ENCODE assay signal across 8 mouse cellular contexts in the genomic region with DNA sequence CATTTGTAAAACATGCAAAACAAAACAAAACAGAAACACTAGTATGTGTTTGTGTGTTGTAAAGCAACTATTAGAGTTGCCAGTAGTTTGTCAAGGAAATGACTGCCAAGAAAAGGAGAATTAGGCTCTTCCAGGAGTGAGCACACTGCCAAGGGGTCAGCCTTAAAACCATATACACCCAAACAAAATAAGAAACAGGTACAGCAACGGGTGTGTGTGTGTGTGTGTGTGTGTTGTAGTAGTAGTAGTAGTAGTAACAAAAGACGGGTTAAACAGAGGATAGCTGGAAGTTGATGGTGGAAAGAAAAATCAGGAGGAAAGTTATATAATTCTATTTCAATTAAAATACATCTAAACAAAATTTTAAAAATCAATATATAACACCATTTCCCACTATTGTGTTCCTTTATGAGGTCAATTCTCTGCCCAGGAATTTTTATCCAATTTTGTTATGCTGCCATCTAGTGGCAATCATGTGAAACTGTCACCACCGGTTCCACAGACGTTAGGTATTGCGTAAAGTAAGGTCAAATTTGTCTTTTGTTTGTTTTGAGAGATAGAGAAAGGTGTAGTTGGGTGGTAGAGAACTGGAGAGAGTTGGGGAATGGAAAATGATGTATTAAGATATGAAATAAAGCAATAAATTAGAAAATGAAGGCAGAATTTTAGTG.
A peak's percentile ranks its signal among the peaks of the same experiment; 100 is the strongest.
DNase-seq lines count a peak whose midpoint lies in the region; ATAC-seq lines count a peak whose summit lies in the region.

No protein-coding gene starts in this region.

- no peaks in the 10 kb centered on the region for H3K4me1 ChIP-seq in limb, embryonic 11.5 days (ENCODE audit: control insufficient read depth, insufficient read depth, low read length)
- no peaks in the 10 kb centered on the region for H3K4me1 ChIP-seq in limb, embryonic 10.5 days

- H3K4me2 ChIP-seq in limb, embryonic 11.5 days (ENCODE audit: low read depth, severe bottlenecking), result no peak overlapping the region

- H3K27me3 ChIP-seq in limb, embryonic 11.5 days (ENCODE audit: control insufficient read depth, insufficient read depth, low read length), result no peaks in the 10 kb centered on the region
- H3K27me3 ChIP-seq in limb, embryonic 10.5 days (ENCODE audit: low read depth, poor library complexity, severe bottlenecking), result no peaks in the 10 kb centered on the region

- WGBS in limb, embryonic 11.5 days, result 47% methylated on average over 5 of the region's 5 CpGs
- WGBS in limb, embryonic 10.5 days, result 53% methylated on average over 5 of the region's 5 CpGs

- H3K4me3 ChIP-seq in limb, embryonic 11.5 days (ENCODE audit: low read depth, low read length), result no peak overlapping the region
- no peak overlapping the region for H3K4me3 ChIP-seq in limb, embryonic 10.5 days

- peak; percentile 9 for DNase-seq in adrenal gland, postnatal 10 days
- DNase-seq in adrenal gland, adult 2 months, result no peak
- peak; percentile 27 for DNase-seq in limb, embryonic 11.5 days (ENCODE audit: low spot score)
- DNase-seq in limb, embryonic 10.5 days (ENCODE audit: low spot score), result no peak
- peak; percentile 31 to 67 for DNase-seq in cerebellum, postnatal 10 days
- DNase-seq in lung, postnatal 25 days (ENCODE audit: low spot score), result peak; percentile 7
- no peak for DNase-seq in T-cell, adult 2 months (ENCODE audit: low spot score)
- DNase-seq in frontal cortex, postnatal 14 days (ENCODE audit: low spot score in 2 of 2), result no peak

- H3K9ac ChIP-seq in limb, embryonic 11.5 days (ENCODE audit: low read length), result no peak overlapping the region

- H3K36me3 ChIP-seq in limb, embryonic 11.5 days (ENCODE audit: control insufficient read depth, insufficient read depth, low read length), result no peaks in the 10 kb centered on the region
- H3K36me3 ChIP-seq in limb, embryonic 10.5 days, result no peaks in the 10 kb centered on the region

- H3K27ac ChIP-seq in limb, embryonic 11.5 days (replicated peaks; ENCODE audit: low read depth, low read length), result no peak overlapping the region
- no peak overlapping the region for H3K27ac ChIP-seq in limb, embryonic 10.5 days

- no peaks in the 10 kb centered on the region for H3K9me3 ChIP-seq in limb, embryonic 11.5 days (ENCODE audit: control insufficient read depth, low read length)
- no peaks in the 10 kb centered on the region for H3K9me3 ChIP-seq in limb, embryonic 10.5 days (replicated peaks)

- no peak for ATAC-seq in limb, embryonic 11.5 days (ENCODE audit: insufficient number of reproducible peaks, low FRiP score, low TSS enrichment, low read depth)

Comparison
In these comparisons a context has a peak if more than half of its experiments do, and no peak if none do; other contexts are left out.
1. DNase-seq: peak in adrenal gland, postnatal 10 days (single experiment), limb, embryonic 11.5 days (single experiment), cerebellum, postnatal 10 days (2 of 2) and lung, postnatal 25 days (single experiment); none in adrenal gland, adult 2 months (single experiment), limb, embryonic 10.5 days (single experiment), T-cell, adult 2 months (single experiment) and frontal cortex, postnatal 14 days (0 of 2).